Mouse (Mus musculus) erythroblast, embryonic 14.5 days (primary cell): ENCODE measurements around the gene Cdk6.

Source experiments
- GATA1 ChIP-seq: IDR thresholded peaks from 2 replicates; pipeline ENCODE4 v1.6.1; 2012; ENCODE audit warnings: low read length, inconsistent platforms, mixed read lengths
- TAL1 ChIP-seq: IDR thresholded peaks from 3 replicates; pipeline ENCODE4 v1.6.1; 2012; ENCODE audit warnings: low read length, inconsistent platforms, mixed read lengths

DNA sequence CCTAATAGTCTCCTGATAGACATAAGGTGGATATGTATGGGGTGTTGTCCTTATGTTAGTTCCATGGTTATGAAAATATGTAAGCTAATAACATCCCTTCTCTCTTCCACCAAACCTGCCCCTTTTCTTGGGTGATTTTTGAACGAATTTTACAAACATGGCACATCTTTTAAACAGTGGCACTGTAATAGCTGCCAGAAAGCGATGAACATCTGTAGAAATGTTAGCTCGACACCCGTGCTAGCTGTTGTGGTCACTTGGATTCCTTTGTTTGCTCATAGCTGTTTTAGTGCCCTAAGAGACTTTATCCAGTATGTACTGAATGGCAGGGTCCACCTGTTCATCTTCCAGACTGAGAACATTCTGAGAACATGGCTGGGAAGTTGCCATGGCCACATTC lies 230.0 kb downstream of the Cdk6 start, which contains the start of gene 1700109H08Rik:
- TF ChIP-seq TAL1 (no peak), GATA1 (no peak)
